Mouse (Mus musculus): Measurements from ENCODE around the gene Misp.

DNA sequence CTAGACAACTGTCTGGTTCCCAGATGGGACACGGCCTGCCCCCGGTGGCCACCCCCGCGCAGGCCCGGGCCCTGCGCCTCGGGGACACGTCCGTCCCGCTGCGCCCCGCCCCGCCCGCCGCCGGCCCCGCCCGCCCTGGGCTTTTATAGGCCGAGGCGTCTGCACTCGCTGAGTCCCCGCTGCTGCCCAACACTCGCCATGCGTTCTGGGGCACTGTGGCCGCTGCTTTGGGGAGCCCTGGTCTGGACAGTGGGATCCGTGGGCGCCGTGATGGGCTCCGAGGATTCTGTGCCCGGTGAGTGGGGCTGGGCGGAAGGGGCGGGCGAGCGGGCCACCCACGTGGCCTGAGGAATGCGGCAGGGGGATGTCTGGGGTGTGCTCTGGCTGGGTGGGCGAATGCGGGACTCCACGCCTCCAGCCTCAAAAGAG is 43.7 kb upstream of the Misp start, which contains the start of gene Fstl3:
- TF ChIP-seq CTCF (IDR thresholded peaks at IDR 0.05) (no peak), EP300 (IDR thresholded peaks at IDR 0.05; ENCODE audit: insufficient read depth, low read depth, low read length) (no peak)

Measured in heart, adult 2 months (tissue).